Mouse (Mus musculus): ENCODE results near the gene Cbx8.
A peak's percentile ranks its signal among the peaks of the same experiment; 100 is the strongest.

Gene Cbx8

GRCm38 (mm10) chr11:119047261-119048132 is 6.7 kb upstream of the Cbx8 start:
- DNase-seq = peak; percentile 41

DNA sequence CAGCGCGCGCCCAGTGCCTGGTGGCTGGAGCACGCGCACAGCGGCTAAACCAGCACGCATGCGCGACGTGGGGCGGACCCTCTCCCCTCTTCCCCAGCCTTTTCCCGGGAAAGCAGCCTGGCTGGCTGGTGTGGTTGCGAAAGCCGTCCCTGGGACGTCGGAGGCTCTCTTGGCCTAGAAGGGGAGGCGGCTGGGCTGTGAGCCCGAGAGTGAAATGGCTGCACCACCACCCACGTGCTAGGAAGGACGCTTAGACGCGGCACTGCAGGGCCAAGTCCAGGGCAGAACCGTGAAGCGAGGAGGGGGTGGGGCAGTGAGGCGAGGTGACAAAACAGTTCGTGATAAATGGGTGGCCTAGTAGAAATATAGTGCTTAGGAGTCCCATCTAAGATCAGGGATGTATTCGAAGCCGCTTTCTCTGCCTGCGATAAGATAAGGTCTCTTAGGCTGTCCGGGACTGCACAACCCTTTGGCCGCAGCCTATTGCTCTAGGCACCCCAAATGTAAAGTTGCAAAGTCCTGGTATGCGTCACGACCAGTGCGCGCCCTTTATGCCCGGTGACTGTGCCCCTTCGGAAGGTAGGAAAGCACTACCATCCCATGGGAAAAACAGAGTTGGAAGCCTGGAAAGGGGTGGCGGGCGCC is 6.0 kb upstream of the Cbx8 start:
- no peak for DNase-seq

- no peak for DNase-seq
These were observed 4.0 kb upstream of the Cbx8 start for GRCm38 (mm10) chr11:119044551-119045337.

- DNase-seq = peak; percentile 36
These were observed 3.2 kb upstream of the Cbx8 start for GRCm38 (mm10) chr11:119043761-119044550.

DNA sequence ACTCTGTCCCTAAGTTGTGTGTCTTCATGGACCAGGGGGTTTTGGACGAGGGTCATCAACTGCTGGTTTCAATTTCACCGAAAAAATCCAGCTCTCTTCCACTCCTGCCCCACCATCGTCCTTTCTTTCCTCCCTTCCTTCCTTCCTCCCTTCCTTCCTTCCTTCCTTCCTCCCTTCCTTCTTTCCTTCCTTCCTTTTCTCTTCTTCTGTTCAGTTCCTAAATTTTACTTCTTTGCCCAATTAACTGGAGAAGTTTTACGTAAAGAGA is 2.4 kb upstream of the Cbx8 start:
- no peak for DNase-seq

DNA sequence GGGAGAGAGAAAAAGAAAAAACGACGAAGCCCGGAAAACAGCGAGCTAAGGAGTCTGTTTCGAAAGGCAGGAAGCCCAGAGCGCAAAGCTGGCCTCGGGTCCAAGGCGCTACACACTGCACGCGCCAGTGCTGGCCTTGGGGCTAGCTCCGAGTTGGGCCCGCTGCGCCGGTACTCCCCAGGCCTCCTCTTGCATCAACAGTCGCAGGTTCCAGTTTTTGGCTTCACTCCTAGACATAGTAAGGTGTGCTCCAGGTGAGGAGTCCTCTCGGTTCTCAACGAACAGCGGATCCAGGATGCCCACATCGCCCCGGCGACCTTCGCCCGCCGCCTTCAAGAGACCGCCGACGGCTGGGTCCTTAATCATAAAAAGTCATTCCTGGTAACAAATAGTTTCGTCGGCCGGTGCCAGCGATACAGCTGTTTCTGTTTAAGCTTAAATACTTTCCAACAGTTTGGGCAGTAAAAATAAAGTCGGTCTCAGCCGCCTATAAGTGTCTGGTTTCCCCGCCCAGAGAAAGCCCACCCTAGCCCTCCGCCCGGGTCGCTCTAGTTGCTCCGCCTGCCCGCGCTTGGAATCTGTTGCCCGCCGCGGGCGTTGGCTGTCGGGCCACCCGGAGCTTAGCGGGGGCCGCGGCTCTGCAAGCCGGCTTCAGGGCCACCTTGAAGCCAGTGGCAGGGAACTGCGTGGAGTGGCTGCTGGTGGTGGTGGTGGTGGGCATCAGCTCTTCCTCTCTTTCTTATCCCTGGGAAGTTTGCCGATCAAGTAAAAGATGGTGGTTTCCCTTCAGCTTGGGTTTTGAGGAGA is 1.9 kb upstream of the Cbx8 start:
- DNase-seq = no peak

- no peak for DNase-seq
These were observed 1.1 kb upstream of the Cbx8 start for GRCm38 (mm10) chr11:119041750-119042465.

DNA sequence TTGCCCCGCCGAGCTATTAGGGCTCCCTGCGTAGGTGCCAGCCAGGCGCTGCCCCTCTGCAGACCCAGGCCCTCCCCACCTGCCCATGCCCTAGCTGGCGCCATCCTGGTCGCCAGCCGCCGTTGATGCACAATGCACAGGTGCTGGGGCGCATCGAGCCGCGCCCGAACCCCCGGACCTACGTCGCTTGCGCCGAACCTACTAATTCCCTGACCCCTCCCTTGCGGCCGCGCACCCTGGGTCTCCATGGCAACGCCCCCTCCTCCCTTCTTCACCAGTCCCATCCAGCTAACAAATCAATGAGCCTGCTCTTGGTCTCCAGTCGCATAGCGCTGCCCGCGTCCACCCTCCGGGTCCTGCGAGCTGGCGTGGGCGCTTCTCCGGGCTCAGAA is 552 bp upstream of the Cbx8 start:
- DNase-seq = no peak

GRCm38 (mm10) chr11:119039732-119040512 is 847 bp downstream of the Cbx8 start:
- DNase-seq = no peak

DNA sequence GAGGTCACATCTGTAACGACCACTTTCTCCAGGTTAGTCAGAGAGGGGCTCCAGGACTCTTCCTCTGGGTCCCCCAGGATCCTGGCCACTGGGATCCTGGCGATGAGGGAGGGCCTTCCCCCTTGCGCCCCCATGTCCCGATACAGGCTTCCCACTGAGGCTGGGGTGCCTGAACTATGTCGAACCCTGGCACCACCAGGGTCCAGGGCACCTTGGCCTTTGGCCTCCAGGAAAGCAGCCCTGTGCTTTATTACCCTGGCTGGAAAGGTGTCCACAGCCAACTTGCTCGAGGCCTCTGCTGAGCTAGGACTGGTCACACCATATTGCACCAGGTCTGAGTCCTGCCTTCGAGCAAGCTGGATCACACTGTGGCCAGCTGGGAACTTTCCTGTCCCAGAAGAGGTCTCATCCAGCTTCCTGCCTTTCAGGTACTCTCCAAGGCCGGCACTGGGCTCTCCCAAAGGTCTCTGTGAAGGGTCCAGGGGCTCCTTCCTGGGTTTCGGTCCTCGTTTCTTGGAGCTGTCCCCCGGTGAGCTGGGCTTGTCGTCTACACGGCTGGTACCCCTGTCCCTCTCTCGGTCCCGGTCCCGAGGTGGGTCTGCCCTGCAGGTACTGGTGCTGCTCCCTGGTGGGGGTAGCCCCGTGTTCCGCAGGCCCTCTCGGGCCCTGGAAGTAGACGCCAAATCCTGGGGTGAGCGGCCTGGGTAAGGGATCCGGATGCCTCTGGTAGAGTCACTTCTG is 1.9 kb downstream of the Cbx8 start:
- no peak for DNase-seq

GRCm38 (mm10) chr11:119037780-119038401 is 2.9 kb downstream of the Cbx8 start:
- no peak for DNase-seq

DNA sequence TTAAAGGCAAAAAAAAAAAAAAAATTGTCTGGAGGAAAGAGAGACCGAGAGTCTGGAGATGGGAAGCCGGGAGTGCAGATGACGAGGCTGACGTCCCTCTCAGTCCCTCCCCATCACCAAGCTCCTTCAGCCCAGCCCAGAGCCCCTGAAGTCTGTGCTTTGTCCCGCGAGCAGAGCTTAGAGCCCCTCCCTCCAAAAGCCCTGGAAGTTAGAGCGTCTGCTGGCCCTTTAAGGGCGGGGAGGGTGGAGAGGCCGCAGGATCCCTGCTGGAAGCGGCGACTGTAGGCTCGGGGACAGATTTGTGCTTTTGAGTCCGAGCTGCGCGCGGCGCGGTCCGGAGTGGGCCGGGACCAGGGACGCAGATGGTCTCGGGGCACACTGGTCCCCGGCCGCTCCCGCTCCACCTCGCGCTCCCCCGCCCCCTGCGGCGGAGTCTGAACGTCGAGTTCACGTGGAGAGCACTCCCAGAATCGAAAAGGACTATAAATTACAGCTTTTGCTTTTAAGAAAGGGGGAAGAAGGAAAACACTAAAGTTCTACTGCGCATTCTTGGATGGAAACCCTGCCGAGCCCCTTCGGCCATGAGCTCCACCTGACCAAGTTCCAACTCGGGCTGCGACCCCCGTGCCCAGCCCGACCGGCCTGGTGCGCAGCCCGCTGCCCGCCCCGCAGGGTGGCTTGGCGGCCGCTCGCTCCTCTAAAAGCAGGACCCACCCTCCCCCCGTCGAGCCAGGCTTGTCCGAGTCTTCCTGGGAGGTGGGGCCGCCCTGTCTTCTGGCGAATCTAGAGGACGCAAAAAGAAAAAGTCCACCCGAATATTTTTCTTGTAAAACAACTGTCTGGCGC is 3.6 kb downstream of the Cbx8 start:
- DNase-seq = no peak

GRCm38 (mm10) chr11:119036447-119036846 is 4.3 kb downstream of the Cbx8 start:
- no peak for DNase-seq

- no peak for DNase-seq
These were observed 5.0 kb downstream of the Cbx8 start for GRCm38 (mm10) chr11:119035686-119036165.

DNA sequence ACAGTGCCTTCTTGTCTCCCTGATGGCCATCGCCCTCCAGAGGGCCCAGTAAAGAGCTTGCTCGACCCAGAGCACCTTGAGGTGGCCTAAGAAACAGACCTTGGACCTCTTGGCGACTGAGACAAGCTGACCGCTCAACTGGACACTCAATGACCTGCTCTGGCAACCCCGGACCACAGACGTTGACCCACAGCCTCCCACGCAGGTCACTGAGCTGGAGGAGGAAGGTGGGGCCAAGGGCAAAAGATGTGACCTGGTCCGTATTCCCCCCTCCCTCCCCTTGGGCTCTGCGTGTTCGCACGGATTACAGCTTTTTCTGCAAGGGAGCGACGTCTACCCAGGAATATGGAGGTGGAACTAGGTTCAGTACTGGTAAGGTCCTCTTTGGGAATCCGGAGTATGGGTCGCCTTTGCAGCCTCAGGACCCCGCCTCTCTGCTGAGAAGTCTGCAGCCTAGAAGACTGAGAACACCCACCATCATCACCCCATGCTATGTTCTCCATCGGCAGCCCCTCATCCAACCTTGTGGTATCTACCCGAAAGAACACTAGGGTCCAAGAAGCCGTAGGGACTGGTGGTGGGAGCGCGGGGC is 5.6 kb downstream of the Cbx8 start:
- DNase-seq = no peak

DNA sequence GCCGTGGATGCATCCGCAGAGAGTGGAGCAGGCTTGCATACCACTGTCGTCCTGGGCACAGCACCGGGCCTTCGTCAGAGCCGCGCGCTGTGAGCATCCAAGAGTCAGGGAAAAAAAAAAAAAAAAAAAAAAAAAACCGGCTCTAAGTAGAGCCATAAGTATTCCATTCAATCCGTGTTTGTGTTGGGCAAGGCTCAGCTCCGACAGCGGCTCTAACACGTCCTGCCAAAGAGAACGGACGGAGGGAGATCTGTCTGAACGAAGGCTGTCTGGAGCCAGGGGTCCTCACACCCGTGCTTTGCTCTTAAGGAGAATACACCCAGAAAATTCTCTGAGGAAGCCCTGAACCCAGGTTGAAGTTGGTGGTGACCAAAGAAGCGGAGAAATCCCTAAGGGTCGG is 6.1 kb downstream of the Cbx8 start:
- DNase-seq = no peak

DNA sequence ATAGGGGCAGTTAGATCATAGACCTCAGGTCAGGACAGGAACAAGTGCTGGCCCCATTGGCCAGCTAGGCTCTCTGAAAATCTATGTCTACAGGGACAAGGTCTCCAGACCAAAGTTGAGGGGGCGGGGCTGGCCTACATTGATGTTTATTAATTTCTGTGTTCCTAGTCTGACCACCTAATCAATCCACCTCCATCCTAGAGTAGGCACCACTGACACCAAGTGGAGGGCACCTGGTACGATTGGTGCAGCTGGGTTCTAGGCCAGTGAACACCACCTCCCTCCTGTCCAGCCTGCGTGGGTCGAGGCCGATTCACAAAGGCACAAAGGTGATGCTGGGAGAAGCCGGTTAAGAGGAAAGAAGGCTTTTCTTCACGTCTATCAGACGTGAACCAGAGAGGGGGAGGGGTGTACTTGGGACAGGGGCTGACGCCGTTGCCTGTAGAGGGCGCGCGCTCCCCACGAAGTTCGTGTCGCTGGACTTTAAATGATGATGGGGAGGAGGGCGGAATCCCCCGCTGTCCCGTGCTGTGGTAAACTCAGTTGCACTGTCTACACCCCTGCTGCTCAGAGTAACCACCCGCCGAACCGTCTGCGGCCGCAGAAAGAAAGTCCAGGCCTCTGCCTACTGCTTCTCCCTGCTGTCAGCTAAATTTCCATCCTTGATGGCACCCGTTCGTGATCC is 6.8 kb downstream of the Cbx8 start:
- peak; percentile 87 for DNase-seq

Data from thymus, postnatal 25 days (tissue).